Mouse (Mus musculus): Measurements from ENCODE around the gene Ushbp1. TPM values are rescaled to one million over a fixed set of nuclear protein-coding genes. Genes with fewer than 3 reads are reported as not detected.

Ushbp1 gene
- polyA plus RNA-seq, 1 experiment: 0.21 TPM

DNA sequence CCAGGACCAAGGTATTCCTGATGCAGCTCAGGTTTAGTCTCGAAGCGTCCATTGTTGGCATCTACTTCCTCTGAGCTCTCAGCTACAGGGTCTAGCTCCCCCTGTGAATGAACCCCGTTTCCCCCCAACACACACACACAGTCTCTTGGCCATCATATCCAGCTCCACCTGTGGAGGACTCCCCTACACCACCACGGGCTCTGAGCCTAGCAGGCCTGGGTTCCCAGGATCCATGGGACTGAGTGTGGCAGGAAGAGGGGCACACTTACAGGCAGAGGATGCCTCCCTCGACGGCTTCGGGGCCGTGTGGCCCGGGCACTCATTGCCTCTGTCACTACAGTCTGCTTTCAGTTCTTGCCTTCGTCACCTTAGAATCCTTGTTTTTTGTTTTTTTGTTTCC, 531 bp downstream of the Ushbp1 start:
- H3K27ac ChIP-seq (ENCODE audit: insufficient read depth, low read depth, low read length): no peak overlapping the region
- peaks cover 8% of the 10 kb centered on the region for H3K4me1 ChIP-seq (ENCODE audit: control insufficient read depth, insufficient read depth, low read length)
- no peak overlapping the region for H3K4me3 ChIP-seq (ENCODE audit: insufficient read depth, low read length)
- no peak for TF ChIP-seq CTCF (IDR thresholded peaks at IDR 0.05; ENCODE audit: low read depth, low read length)
- TF ChIP-seq POLR2A (IDR thresholded peaks at IDR 0.05; ENCODE audit: borderline replicate concordance, low read depth, low read length): no peak

- TF ChIP-seq POLR2A (IDR thresholded peaks at IDR 0.05; ENCODE audit: borderline replicate concordance, low read depth, low read length) (no peak), CTCF (IDR thresholded peaks at IDR 0.05; ENCODE audit: low read depth, low read length) (no peak)
- no peak overlapping the region for H3K4me3 ChIP-seq (ENCODE audit: insufficient read depth, low read length)
- H3K4me1 ChIP-seq (ENCODE audit: control insufficient read depth, insufficient read depth, low read length): peaks cover 8% of the 10 kb centered on the region
- no peak overlapping the region for H3K27ac ChIP-seq (ENCODE audit: insufficient read depth, low read depth, low read length)
Measured at GRCm38 (mm10) chr8:71394481-71394880, 1.1 kb downstream of the Ushbp1 start.

- Histone ChIP-seq H3K27ac (ENCODE audit: insufficient read depth, low read depth, low read length) (no peak overlapping the region), H3K4me1 (ENCODE audit: control insufficient read depth, insufficient read depth, low read length) (peaks cover 19% of the 10 kb centered on the region), H3K4me3 (ENCODE audit: insufficient read depth, low read length) (no peak overlapping the region)
- TF ChIP-seq POLR2A (IDR thresholded peaks at IDR 0.05; ENCODE audit: borderline replicate concordance, low read depth, low read length): no peak
- no peak for TF ChIP-seq CTCF (IDR thresholded peaks at IDR 0.05; ENCODE audit: low read depth, low read length)
Measured at GRCm38 (mm10) chr8:71392871-71393270, 2.7 kb downstream of the Ushbp1 start.

GRCm38 (mm10) chr8:71392391-71392790, 3.2 kb downstream of the Ushbp1 start:
- no peak overlapping the region for H3K4me3 ChIP-seq (ENCODE audit: insufficient read depth, low read length)
- H3K27ac ChIP-seq (ENCODE audit: insufficient read depth, low read depth, low read length): no peak overlapping the region
- TF ChIP-seq POLR2A (IDR thresholded peaks at IDR 0.05; ENCODE audit: borderline replicate concordance, low read depth, low read length): no peak
- TF ChIP-seq CTCF (IDR thresholded peaks at IDR 0.05; ENCODE audit: low read depth, low read length): no peak
- H3K4me1 ChIP-seq (ENCODE audit: control insufficient read depth, insufficient read depth, low read length): peaks cover 23% of the 10 kb centered on the region

DNA sequence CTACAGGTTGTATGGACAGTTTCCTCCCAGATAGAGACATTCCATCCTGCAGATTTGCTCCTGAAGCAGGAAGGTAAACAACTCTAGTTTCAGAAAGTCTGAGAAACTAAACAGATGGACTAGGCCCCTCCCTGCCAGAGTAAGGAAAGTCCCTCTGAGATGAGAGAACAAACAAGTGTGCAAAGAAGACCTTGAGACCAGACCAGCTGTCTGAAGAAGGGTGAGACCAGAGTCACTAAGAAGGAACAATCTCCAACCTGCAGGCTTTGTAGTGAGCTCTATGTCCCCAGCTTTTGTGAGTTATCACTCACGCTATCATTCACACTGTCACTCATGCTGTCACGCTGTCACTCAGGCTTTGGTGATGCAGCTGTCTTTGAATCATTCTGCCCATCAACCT, 3.9 kb downstream of the Ushbp1 start:
- TF ChIP-seq POLR2A (IDR thresholded peaks at IDR 0.05; ENCODE audit: borderline replicate concordance, low read depth, low read length) (no peak), CTCF (IDR thresholded peaks at IDR 0.05; ENCODE audit: low read depth, low read length) (no peak)

GRCm38 (mm10) chr8:71388267-71388666, 7.3 kb downstream of the Ushbp1 start:
- Histone ChIP-seq H3K27ac (ENCODE audit: insufficient read depth, low read depth, low read length) (peak overlapping the region; percentile 55), H3K4me3 (ENCODE audit: insufficient read depth, low read length) (no peak overlapping the region), H3K4me1 (ENCODE audit: control insufficient read depth, insufficient read depth, low read length) (peaks cover 19% of the 10 kb centered on the region)
- TF ChIP-seq POLR2A (IDR thresholded peaks at IDR 0.05; ENCODE audit: borderline replicate concordance, low read depth, low read length) (no peak), CTCF (IDR thresholded peaks at IDR 0.05; ENCODE audit: low read depth, low read length) (no peak)

More for the DNA sequence above, 3.9 kb downstream of the Ushbp1 start:
- peaks cover 26% of the 10 kb centered on the region for H3K4me1 ChIP-seq (ENCODE audit: control insufficient read depth, insufficient read depth, low read length)
- H3K4me3 ChIP-seq (ENCODE audit: insufficient read depth, low read length): no peak overlapping the region
- H3K27ac ChIP-seq (ENCODE audit: insufficient read depth, low read depth, low read length): no peak overlapping the region

- TF ChIP-seq POLR2A (IDR thresholded peaks at IDR 0.05; ENCODE audit: borderline replicate concordance, low read depth, low read length): no peak
- no peak for TF ChIP-seq CTCF (IDR thresholded peaks at IDR 0.05; ENCODE audit: low read depth, low read length)
- Histone ChIP-seq H3K27ac (ENCODE audit: insufficient read depth, low read depth, low read length) (no peak overlapping the region), H3K4me1 (ENCODE audit: control insufficient read depth, insufficient read depth, low read length) (peaks cover 27% of the 10 kb centered on the region), H3K4me3 (ENCODE audit: insufficient read depth, low read length) (no peak overlapping the region)
Measured at GRCm38 (mm10) chr8:71385212-71385835, 10.3 kb downstream of the Ushbp1 start.

GRCm38 (mm10) chr8:71383860-71384259, 11.7 kb downstream of the Ushbp1 start:
- no peak for TF ChIP-seq POLR2A (IDR thresholded peaks at IDR 0.05; ENCODE audit: borderline replicate concordance, low read depth, low read length)
- Histone ChIP-seq H3K4me1 (ENCODE audit: control insufficient read depth, insufficient read depth, low read length) (peaks cover 26% of the 10 kb centered on the region), H3K4me3 (ENCODE audit: insufficient read depth, low read length) (no peak overlapping the region), H3K27ac (ENCODE audit: insufficient read depth, low read depth, low read length) (no peak overlapping the region)

DNA sequence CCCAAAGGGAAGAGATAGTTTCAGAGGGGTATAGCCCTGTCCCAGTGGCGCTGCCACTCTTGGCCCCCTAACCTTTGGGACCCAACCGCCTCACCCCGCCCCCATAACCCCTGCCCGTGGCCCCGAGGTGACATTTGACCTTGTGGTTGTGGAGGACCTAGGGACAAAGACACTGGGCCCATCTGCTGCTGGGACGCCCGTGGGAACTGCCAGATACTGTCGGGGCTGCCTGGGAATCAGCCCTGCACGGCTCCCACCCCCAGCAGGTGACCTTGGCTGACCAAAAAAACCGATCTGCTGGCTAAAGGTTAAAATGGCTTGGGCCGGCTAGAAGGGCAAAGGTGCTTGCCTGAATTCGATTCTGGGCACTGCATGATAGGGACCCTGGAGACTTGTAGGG, 12.2 kb downstream of the Ushbp1 start:
- H3K4me1 ChIP-seq (ENCODE audit: control insufficient read depth, insufficient read depth, low read length): peaks cover 22% of the 10 kb centered on the region
- TF ChIP-seq POLR2A (IDR thresholded peaks at IDR 0.05; ENCODE audit: borderline replicate concordance, low read depth, low read length) (no peak), CTCF (IDR thresholded peaks at IDR 0.05; ENCODE audit: low read depth, low read length) (no peak)
- H3K27ac ChIP-seq (ENCODE audit: insufficient read depth, low read depth, low read length): no peak overlapping the region
- H3K4me3 ChIP-seq (ENCODE audit: insufficient read depth, low read length): no peak overlapping the region

DNA sequence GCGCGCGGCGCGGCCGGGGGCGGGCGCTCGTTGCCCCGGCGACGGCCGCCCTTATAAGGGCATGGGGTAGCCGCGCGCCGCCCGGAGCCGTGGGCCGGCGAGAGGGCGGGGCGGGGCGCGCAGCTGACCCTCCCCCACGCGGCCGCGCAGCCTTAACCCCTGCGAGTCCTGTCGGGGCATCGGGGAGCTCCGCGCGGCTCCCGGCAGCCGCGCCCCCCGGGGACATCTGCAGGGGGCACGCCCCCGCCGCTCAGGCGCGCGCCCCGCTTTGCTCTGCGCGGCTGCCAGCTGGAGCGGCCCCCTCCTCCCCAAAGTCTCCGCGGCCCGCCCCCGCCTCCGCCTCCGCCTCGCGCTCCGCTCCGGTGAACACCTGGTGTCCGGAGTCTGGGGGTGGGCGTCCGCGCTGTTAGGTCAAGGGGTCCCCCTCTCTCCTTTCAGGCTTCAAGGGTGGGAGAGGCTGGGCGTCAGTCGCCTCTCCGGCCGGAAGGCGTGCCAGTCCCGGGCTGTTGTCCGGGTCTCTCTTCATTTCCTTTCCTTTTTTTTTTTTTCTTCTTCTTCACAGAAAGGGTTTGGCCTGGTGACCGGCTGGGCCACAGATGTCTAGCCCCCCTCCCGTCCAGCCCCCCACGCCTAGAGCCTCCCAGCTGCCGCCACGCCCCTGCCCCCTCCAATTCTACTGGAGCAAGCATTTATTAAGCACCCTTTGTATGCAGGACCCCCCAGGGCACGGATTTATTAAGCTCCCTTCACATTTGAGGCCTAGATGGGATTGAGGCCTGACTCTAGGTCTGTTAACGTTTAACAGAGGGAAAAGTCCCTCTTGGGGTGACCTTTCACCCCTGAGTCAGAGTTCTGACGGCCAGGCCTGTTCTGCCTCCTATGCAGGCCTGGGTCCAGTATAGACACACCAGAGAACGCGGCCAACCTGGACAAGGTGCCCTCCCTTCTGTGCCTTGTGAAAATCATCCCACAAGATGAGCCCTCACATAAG, 13.3 kb downstream of the Ushbp1 start:
- peak overlapping the region; percentile 9; the same call in 1 of the 2 replicates for H3K27ac ChIP-seq (ENCODE audit: insufficient read depth, low read depth, low read length)
- TF ChIP-seq CTCF (IDR thresholded peaks at IDR 0.05; ENCODE audit: low read depth, low read length): no peak
- no peak for TF ChIP-seq POLR2A (IDR thresholded peaks at IDR 0.05; ENCODE audit: borderline replicate concordance, low read depth, low read length)
- peak overlapping the region; percentile 78 for H3K4me3 ChIP-seq (ENCODE audit: insufficient read depth, low read length)
- peaks cover 13% of the 10 kb centered on the region for H3K4me1 ChIP-seq (ENCODE audit: control insufficient read depth, insufficient read depth, low read length)

All from bone marrow macrophage, adult 2 months (primary cell).